In genomic region chr9:107660777-107661176, GRCm38 (mm10) we compare ENCODE assay signal across 28 mouse cellular contexts. TPM values are rescaled to one million over a fixed set of nuclear protein-coding genes. Genes with fewer than 3 reads are reported as not detected.
DNase-seq lines count a peak whose midpoint lies in the region; ATAC-seq and TF ChIP-seq lines count a peak whose summit lies in the region.
"Had no signal": no experiment of that assay in that cellular context is flagged by ENCODE, and none has a peak within 500 bp of the region (broad histone marks: within the 10 kb centered on the region; RNA-seq: fewer than 3 reads in every experiment).

No protein-coding gene starts in this region.

- no peak for TF ChIP-seq CTCF in layer of hippocampus, adult 2 months (conservative IDR thresholded peaks at IDR 0.05)
- no peak for TF ChIP-seq CTCF in stomach, postnatal 0 days (IDR thresholded peaks at IDR 0.05; ENCODE audit: low read depth)

- no peak for TF ChIP-seq EP300 in stomach, postnatal 0 days (optimal IDR thresholded peaks at IDR 0.05)

- no peaks in the 10 kb centered on the region for H3K36me3 ChIP-seq in embryonic facial prominence, embryonic 14.5 days (ENCODE audit: control insufficient read depth, insufficient read depth, low read length)
- no peaks in the 10 kb centered on the region for H3K36me3 ChIP-seq in embryonic facial prominence, embryonic 10.5 days (replicated peaks)
- no peaks in the 10 kb centered on the region for H3K36me3 ChIP-seq in neural tube, embryonic 15.5 days
- H3K36me3 ChIP-seq in stomach, postnatal 0 days (ENCODE audit: control insufficient read depth, insufficient read depth, low read length), result no peaks in the 10 kb centered on the region
- H3K36me3 ChIP-seq: embryonic facial prominence, embryonic 15.5 days; forebrain, embryonic 12.5 days; forebrain, embryonic 15.5 days; hindbrain, embryonic 12.5 days had no signal

- no peak overlapping the region for H3K9ac ChIP-seq in embryonic facial prominence, embryonic 14.5 days (ENCODE audit: low read depth, low read length)
- H3K9ac ChIP-seq in neural tube, embryonic 15.5 days (replicated peaks), result no peak overlapping the region
- no peak overlapping the region for H3K9ac ChIP-seq in stomach, postnatal 0 days (ENCODE audit: low read length)
- H3K9ac ChIP-seq: embryonic facial prominence, embryonic 15.5 days; forebrain, embryonic 12.5 days; forebrain, embryonic 15.5 days; hindbrain, embryonic 12.5 days had no signal

- H3K27ac ChIP-seq in embryonic facial prominence, embryonic 14.5 days (replicated peaks; ENCODE audit: low read depth, low read length), result no peak overlapping the region
- H3K27ac ChIP-seq in embryonic facial prominence, embryonic 10.5 days (replicated peaks), result no peak overlapping the region
- peak overlapping the region; percentile 79; the same call in 1 of the 2 replicates for H3K27ac ChIP-seq in layer of hippocampus, adult 2 months
- H3K27ac ChIP-seq in neural tube, embryonic 15.5 days (replicated peaks), result 0 out of 2 replicates have a peak overlapping the region, but pooled peaks have one; percentile 41
- no peak overlapping the region for H3K27ac ChIP-seq in stomach, postnatal 0 days (replicated peaks)
- H3K27ac ChIP-seq: embryonic facial prominence, embryonic 15.5 days; forebrain, embryonic 12.5 days; hindbrain, embryonic 12.5 days had no signal

- H3K9me3 ChIP-seq in embryonic facial prominence, embryonic 14.5 days (ENCODE audit: control insufficient read depth, low read length), result no peaks in the 10 kb centered on the region
- no peaks in the 10 kb centered on the region for H3K9me3 ChIP-seq in embryonic facial prominence, embryonic 10.5 days
- H3K9me3 ChIP-seq in neural tube, embryonic 15.5 days (replicated peaks), result no peaks in the 10 kb centered on the region
- no peaks in the 10 kb centered on the region for H3K9me3 ChIP-seq in stomach, postnatal 0 days (ENCODE audit: control insufficient read depth, low read length)
- H3K9me3 ChIP-seq: embryonic facial prominence, embryonic 15.5 days; forebrain, embryonic 12.5 days; forebrain, embryonic 15.5 days; hindbrain, embryonic 12.5 days had no signal

- H3K27me3 ChIP-seq in embryonic facial prominence, embryonic 14.5 days (replicated peaks; ENCODE audit: control insufficient read depth, insufficient read depth, low read length), result peaks cover 6% of the 10 kb centered on the region
- H3K27me3 ChIP-seq in embryonic facial prominence, embryonic 10.5 days (replicated peaks; ENCODE audit: low read depth, poor library complexity, severe bottlenecking), result peaks cover 17% of the 10 kb centered on the region
- H3K27me3 ChIP-seq in neural tube, embryonic 15.5 days (replicated peaks), result peaks cover 9% of the 10 kb centered on the region
- H3K27me3 ChIP-seq in stomach, postnatal 0 days (ENCODE audit: control insufficient read depth, insufficient read depth, low read length), result no peaks in the 10 kb centered on the region

- H3K4me3 ChIP-seq in embryonic facial prominence, embryonic 14.5 days (ENCODE audit: low read depth, low read length), result no peak overlapping the region
- H3K4me3 ChIP-seq in embryonic facial prominence, embryonic 10.5 days, result no peak overlapping the region
- H3K4me3 ChIP-seq in layer of hippocampus, adult 2 months, result no peak overlapping the region
- no peak overlapping the region for H3K4me3 ChIP-seq in neural tube, embryonic 15.5 days (replicated peaks)
- no peak overlapping the region for H3K4me3 ChIP-seq in stomach, postnatal 0 days (ENCODE audit: low read depth, low read length)
- H3K4me3 ChIP-seq: embryonic facial prominence, embryonic 15.5 days; forebrain, embryonic 12.5 days; forebrain, embryonic 15.5 days; hindbrain, embryonic 12.5 days had no signal

- ATAC-seq in embryonic facial prominence, embryonic 14.5 days (ENCODE audit: low read depth), result peak; percentile 39; the same call in 1 of the 2 replicates
- no peak for ATAC-seq in neural tube, embryonic 15.5 days (ENCODE audit: low FRiP score)
- peak; percentile 11; the same call in 1 of the 2 replicates for ATAC-seq in stomach, postnatal 0 days (ENCODE audit: low FRiP score, low TSS enrichment)
- ATAC-seq: activated CD4-positive, CD25-positive, alpha-beta regulatory T cell, adult 4 months; inflammation-experienced regulatory T-cells, adult 6 months had no signal

- H3K4me2 ChIP-seq in embryonic facial prominence, embryonic 14.5 days (ENCODE audit: low read depth, low read length), result no peak overlapping the region
- no peak overlapping the region for H3K4me2 ChIP-seq in neural tube, embryonic 15.5 days
- H3K4me2 ChIP-seq in stomach, postnatal 0 days (replicated peaks; ENCODE audit: low read depth), result no peak overlapping the region
- H3K4me2 ChIP-seq: embryonic facial prominence, embryonic 15.5 days; forebrain, embryonic 12.5 days; forebrain, embryonic 15.5 days; heart, embryonic 11.5 days; hindbrain, embryonic 12.5 days had no signal

- whole genome bisulfite sequencing in embryonic facial prominence, embryonic 14.5 days, result 60% methylated on average over 3 of the region's 3 CpGs
- WGBS in embryonic facial prominence, embryonic 10.5 days, result 61% methylated on average over 3 of the region's 3 CpGs
- WGBS in neural tube, embryonic 15.5 days, result 39% methylated on average over 3 of the region's 3 CpGs
- WGBS in stomach, postnatal 0 days, result 51% methylated on average over 3 of the region's 3 CpGs

- peak; percentile 48 for DNase-seq in embryonic facial prominence, embryonic 14.5 days (ENCODE audit: low spot score)
- no peak for DNase-seq in embryonic facial prominence, embryonic 10.5 days (ENCODE audit: low spot score)
- DNase-seq in layer of hippocampus, adult 2 months (ENCODE audit: low spot score in 2 of 2), result no peak
- no peak for DNase-seq in layer of hippocampus, adult 9-10 months (ENCODE audit: low spot score)
- no peak for DNase-seq in neural tube, embryonic 10.5 days (ENCODE audit: extremely low spot score, low spot score)
- no peak for DNase-seq in stomach, postnatal 0 days (ENCODE audit: low spot score)
- DNase-seq in thymus, postnatal 0 days (ENCODE audit: low spot score), result no peak
- DNase-seq: adrenal gland, adult 8-10 months; adrenal gland, postnatal 25 days; cerebellum, adult 11-12 months; cerebellum, adult 8-10 months; cerebellum, postnatal 36 days; embryo, embryonic 11 days; gastrocnemius, postnatal 14 days; heart, adult 11 months had no signal

- H3K4me1 ChIP-seq in embryonic facial prominence, embryonic 14.5 days (ENCODE audit: control insufficient read depth, insufficient read depth, low read length), result no peaks in the 10 kb centered on the region
- peaks cover 35% of the 10 kb centered on the region for H3K4me1 ChIP-seq in embryonic facial prominence, embryonic 10.5 days
- peaks cover 28% of the 10 kb centered on the region for H3K4me1 ChIP-seq in neural tube, embryonic 15.5 days
- H3K4me1 ChIP-seq in stomach, postnatal 0 days (replicated peaks; ENCODE audit: control insufficient read depth, insufficient read depth), result no peaks in the 10 kb centered on the region

RNA-seq across cellular contexts. Expression of gene Slc38a3, which starts 8.6 kb away (rescaled TPM):
- 7.0 and 7.8 TPM in 2 replicates for polyA plus RNA-seq in embryonic facial prominence, embryonic 14.5 days (2014; fragmentation: Nextera tagmentation; extraction: Ambion mirVana)
- 5.6 and 6.6 TPM in 2 replicates for polyA plus RNA-seq in embryonic facial prominence, embryonic 10.5 days (2016; fragmentation: Nextera tagmentation; extraction: Ambion mirVana)
- 10 to 100 TPM; 55.7 to 65.0 TPM for total RNA-seq in layer of hippocampus, adult 2 months (2021)
- polyA plus RNA-seq in neural tube, embryonic 15.5 days (2015; fragmentation: Nextera tagmentation; extraction: Ambion mirVana), result 35.1 and 35.4 TPM in 2 replicates
- polyA plus RNA-seq in stomach, postnatal 0 days (2015; fragmentation: Nextera tagmentation; extraction: Ambion mirVana), result 0.95 and 1.1 TPM in 2 replicates
- 0.60 and 1.1 TPM in 2 replicates for polyA plus RNA-seq in thymus, postnatal 0 days (2015; fragmentation: Nextera tagmentation; extraction: Ambion mirVana)
- total RNA-seq: hematopoietic stem cell, adult 5-6 weeks had no signal
- polyA plus RNA-seq: activated CD4-positive, CD25-positive, alpha-beta regulatory T cell, adult 4 months; inflammation-experienced regulatory T-cells, adult 6 months had no signal

RNA-seq across cellular contexts. Expression of gene Gnat1, which starts 18.7 kb away (rescaled TPM):
- 0.79 and 1.5 TPM in 2 replicates for polyA plus RNA-seq in embryonic facial prominence, embryonic 14.5 days (2014; fragmentation: Nextera tagmentation; extraction: Ambion mirVana)
- 3.4 and 4.3 TPM in 2 replicates for polyA plus RNA-seq in embryonic facial prominence, embryonic 10.5 days (2016; fragmentation: Nextera tagmentation; extraction: Ambion mirVana)
- total RNA-seq in layer of hippocampus, adult 2 months (2021), result under 1 TPM in 1 of 2 experiments, not detected in 1; 0.17 TPM
- polyA plus RNA-seq in neural tube, embryonic 15.5 days (2015; fragmentation: Nextera tagmentation; extraction: Ambion mirVana), result 2.5 and 2.9 TPM in 2 replicates
- 2.1 and 2.9 TPM in 2 replicates for polyA plus RNA-seq in stomach, postnatal 0 days (2015; fragmentation: Nextera tagmentation; extraction: Ambion mirVana)
- polyA plus RNA-seq in thymus, postnatal 0 days (2015; fragmentation: Nextera tagmentation; extraction: Ambion mirVana), result 0.62 and 0.85 TPM in 2 replicates
- total RNA-seq: adrenal gland, postnatal 25 days; gastrocnemius, postnatal 14 days; gastrocnemius, postnatal 4 days; heart, adult 8-10 months; heart, postnatal 25 days; hematopoietic stem cell, adult 5-6 weeks had no signal
- polyA plus RNA-seq: embryonic facial prominence, embryonic 11.5 days had no signal

RNA-seq across cellular contexts. Expression of gene Gnai2, which starts 25.6 kb away (rescaled TPM):
- polyA plus RNA-seq in embryonic facial prominence, embryonic 14.5 days (2014; fragmentation: Nextera tagmentation; extraction: Ambion mirVana), result 380 and 416 TPM in 2 replicates
- 334 and 363 TPM in 2 replicates for polyA plus RNA-seq in embryonic facial prominence, embryonic 10.5 days (2016; fragmentation: Nextera tagmentation; extraction: Ambion mirVana)
- total RNA-seq in layer of hippocampus, adult 2 months (2021), result 100 to 1,000 TPM; 208 to 222 TPM
- 262 and 325 TPM in 2 replicates for polyA plus RNA-seq in neural tube, embryonic 15.5 days (2015; fragmentation: Nextera tagmentation; extraction: Ambion mirVana)
- polyA plus RNA-seq in stomach, postnatal 0 days (2015; fragmentation: Nextera tagmentation; extraction: Ambion mirVana), result 189 and 195 TPM in 2 replicates
- polyA plus RNA-seq in thymus, postnatal 0 days (2015; fragmentation: Nextera tagmentation; extraction: Ambion mirVana), result 466 and 479 TPM in 2 replicates

RNA-seq across cellular contexts. Expression of gene Sema3f, which starts 49.5 kb away (rescaled TPM):
- polyA plus RNA-seq in embryonic facial prominence, embryonic 14.5 days (2014; fragmentation: Nextera tagmentation; extraction: Ambion mirVana), result 32.8 and 36.9 TPM in 2 replicates
- polyA plus RNA-seq in embryonic facial prominence, embryonic 10.5 days (2016; fragmentation: Nextera tagmentation; extraction: Ambion mirVana), result 13.2 and 21.4 TPM in 2 replicates
- total RNA-seq in layer of hippocampus, adult 2 months (2021), result 1 to 10 TPM; 2.8 to 3.5 TPM
- polyA plus RNA-seq in neural tube, embryonic 15.5 days (2015; fragmentation: Nextera tagmentation; extraction: Ambion mirVana), result 10.2 and 12.5 TPM in 2 replicates
- 11.7 and 15.1 TPM in 2 replicates for polyA plus RNA-seq in stomach, postnatal 0 days (2015; fragmentation: Nextera tagmentation; extraction: Ambion mirVana)
- polyA plus RNA-seq in thymus, postnatal 0 days (2015; fragmentation: Nextera tagmentation; extraction: Ambion mirVana), result 2.2 and 3.2 TPM in 2 replicates
- polyA plus RNA-seq: activated CD4-positive, CD25-positive, alpha-beta regulatory T cell, adult 4 months; inflammation-experienced regulatory T-cells, adult 6 months had no signal

RNA-seq across cellular contexts. Expression of gene Sema3b, which starts 51.7 kb away (rescaled TPM):
- polyA plus RNA-seq in embryonic facial prominence, embryonic 14.5 days (2014; fragmentation: Nextera tagmentation; extraction: Ambion mirVana), result 18.0 and 18.2 TPM in 2 replicates
- 2.7 TPM in 2 replicates for polyA plus RNA-seq in embryonic facial prominence, embryonic 10.5 days (2016; fragmentation: Nextera tagmentation; extraction: Ambion mirVana)
- total RNA-seq in layer of hippocampus, adult 2 months (2021), result 1 to 10 TPM; 1.9 to 2.2 TPM
- 6.6 and 9.7 TPM in 2 replicates for polyA plus RNA-seq in neural tube, embryonic 15.5 days (2015; fragmentation: Nextera tagmentation; extraction: Ambion mirVana)
- polyA plus RNA-seq in stomach, postnatal 0 days (2015; fragmentation: Nextera tagmentation; extraction: Ambion mirVana), result 16.3 and 19.1 TPM in 2 replicates
- 1.4 and 1.8 TPM in 2 replicates for polyA plus RNA-seq in thymus, postnatal 0 days (2015; fragmentation: Nextera tagmentation; extraction: Ambion mirVana)
- total RNA-seq: hematopoietic stem cell, adult 5-6 weeks had no signal
- polyA plus RNA-seq: activated CD4-positive, CD25-positive, alpha-beta regulatory T cell, adult 4 months; inflammation-experienced regulatory T-cells, adult 6 months had no signal

Comparison
In these comparisons a context has a peak if more than half of its experiments do, and no peak if none do; other contexts are left out.
1. H3K27ac ChIP-seq: peak in layer of hippocampus, adult 2 months (single experiment) and neural tube, embryonic 15.5 days (single experiment); none in embryonic facial prominence, embryonic 14.5 days (single experiment), embryonic facial prominence, embryonic 10.5 days (single experiment) and stomach, postnatal 0 days (single experiment).